ENCODE assay signal across 18 mouse cellular contexts in genomic region chr5:28884746-28885365, GRCm38 (mm10).
DNase-seq lines count a peak whose midpoint lies in the region; ATAC-seq and TF ChIP-seq lines count a peak whose summit lies in the region.
"Had no signal": no experiment of that assay in that cellular context is flagged by ENCODE, and none has a peak within 500 bp of the region (broad histone marks: within the 10 kb centered on the region; RNA-seq: fewer than 3 reads in every experiment).

No protein-coding gene starts in this region.

- no peak for ATAC-seq in heart, embryonic 11.5 days (replicated peaks; ENCODE audit: insufficient number of reproducible peaks, low FRiP score, low TSS enrichment)
- peak; percentile 64 for ATAC-seq in heart, postnatal 0 days (ENCODE audit: insufficient read depth, low read depth)
- ATAC-seq: forebrain, embryonic 14.5 days; intestine, embryonic 15.5 days had no signal

- no peaks in the 10 kb centered on the region for H3K4me1 ChIP-seq in heart, embryonic 11.5 days (ENCODE audit: control insufficient read depth, insufficient read depth, low read length)
- H3K4me1 ChIP-seq in heart, postnatal 0 days (ENCODE audit: control insufficient read depth, insufficient read depth): no peaks in the 10 kb centered on the region
- H3K4me1 ChIP-seq: embryonic facial prominence, embryonic 15.5 days; forebrain, embryonic 10.5 days; hindbrain, embryonic 10.5 days; intestine, embryonic 15.5 days had no signal

- no peak overlapping the region for H3K4me3 ChIP-seq in heart, embryonic 11.5 days (ENCODE audit: low read depth, low read length)
- no peak overlapping the region for H3K4me3 ChIP-seq in heart, postnatal 0 days (ENCODE audit: low read depth, low read length)
- H3K4me3 ChIP-seq: embryonic facial prominence, embryonic 15.5 days; erythroblast, embryonic 14.5 days; forebrain, embryonic 10.5 days; hindbrain, embryonic 10.5 days; intestine, embryonic 15.5 days had no signal

- H3K27ac ChIP-seq in heart, embryonic 11.5 days (ENCODE audit: low read depth, low read length): no peak overlapping the region
- no peak overlapping the region for H3K27ac ChIP-seq in heart, postnatal 0 days (ENCODE audit: low read depth)
- H3K27ac ChIP-seq: embryonic facial prominence, embryonic 15.5 days; forebrain, embryonic 10.5 days; hindbrain, embryonic 10.5 days; hindbrain, embryonic 14.5 days; intestine, embryonic 15.5 days had no signal

- TF ChIP-seq EP300 in heart, postnatal 0 days (IDR thresholded peaks at IDR 0.05; ENCODE audit: low read depth): no peak

- intact Hi-C loops in heart, postnatal 36 days (cut with DNase I): no loop called here

- DNase-seq in heart, adult 18-20 months: peak; percentile 50 to 63
- peak; percentile 18 for DNase-seq in heart, adult 8-10 months (ENCODE audit: low spot score)
- no peak for DNase-seq in heart, postnatal 0 days (ENCODE audit: low spot score)
- DNase-seq in heart, postnatal 36 days: peak; percentile 21 to 32
- DNase-seq in layer of hippocampus, postnatal 14 days (ENCODE audit: low spot score in 2 of 2): no peak
- no peak for DNase-seq in gastrocnemius, postnatal 10 days
- DNase-seq: adrenal gland, adult 2 months; adrenal gland, postnatal 25 days; cerebellum, adult 9-10 months; kidney, adult 18-20 months had no signal

- H3K27me3 ChIP-seq in heart, embryonic 11.5 days (ENCODE audit: control insufficient read depth, insufficient read depth, low read length): no peaks in the 10 kb centered on the region; the same call in 1 of the 2 replicates
- H3K27me3 ChIP-seq in heart, postnatal 0 days (ENCODE audit: control insufficient read depth, insufficient read depth, low read length): no peaks in the 10 kb centered on the region
- H3K27me3 ChIP-seq: embryonic facial prominence, embryonic 15.5 days; intestine, embryonic 15.5 days had no signal

- no peaks in the 10 kb centered on the region for H3K9me3 ChIP-seq in heart, embryonic 11.5 days (replicated peaks; ENCODE audit: control insufficient read depth, low read length)
- H3K9me3 ChIP-seq in heart, postnatal 0 days (replicated peaks; ENCODE audit: control insufficient read depth, low read length): no peaks in the 10 kb centered on the region
- H3K9me3 ChIP-seq: embryonic facial prominence, embryonic 15.5 days; forebrain, embryonic 10.5 days; hindbrain, embryonic 10.5 days; intestine, embryonic 15.5 days had no signal

- no peak overlapping the region for H3K9ac ChIP-seq in heart, embryonic 11.5 days (ENCODE audit: low read depth, low read length)
- H3K9ac ChIP-seq in heart, postnatal 0 days (replicated peaks; ENCODE audit: low read depth, low read length): no peak overlapping the region
- H3K9ac ChIP-seq: embryonic facial prominence, embryonic 15.5 days; hindbrain, embryonic 14.5 days; intestine, embryonic 15.5 days had no signal

- no peak for TF ChIP-seq CTCF in heart, postnatal 0 days (IDR thresholded peaks at IDR 0.05; ENCODE audit: low read depth)

- 73% methylated on average over 5 of the region's 5 CpGs for WGBS in heart, embryonic 11.5 days (ENCODE audit: insufficient replicate concordance)
- WGBS in heart, postnatal 0 days: 66% methylated on average over 5 of the region's 5 CpGs

- no peak overlapping the region for H3K4me2 ChIP-seq in heart, embryonic 11.5 days
- no peak overlapping the region for H3K4me2 ChIP-seq in heart, postnatal 0 days (ENCODE audit: low read depth, low read length)
- H3K4me2 ChIP-seq: embryonic facial prominence, embryonic 15.5 days; hindbrain, embryonic 14.5 days; intestine, embryonic 15.5 days had no signal

- H3K36me3 ChIP-seq in heart, embryonic 11.5 days (ENCODE audit: control insufficient read depth, insufficient read depth, low read length): no peaks in the 10 kb centered on the region
- no peaks in the 10 kb centered on the region for H3K36me3 ChIP-seq in heart, postnatal 0 days (replicated peaks; ENCODE audit: control insufficient read depth, insufficient read depth, low read length)
- H3K36me3 ChIP-seq: embryonic facial prominence, embryonic 15.5 days; forebrain, embryonic 10.5 days; hindbrain, embryonic 10.5 days; intestine, embryonic 15.5 days had no signal

Comparison
In these comparisons a context has a peak if more than half of its experiments do, and no peak if none do; other contexts are left out.
1. DNase-seq: peak in heart, adult 18-20 months (2 of 2), heart, adult 8-10 months (single experiment) and heart, postnatal 36 days (2 of 2); none in heart, postnatal 0 days (single experiment), layer of hippocampus, postnatal 14 days (0 of 2) and gastrocnemius, postnatal 10 days (single experiment).